Mouse (Mus musculus) left cerebral cortex, adult 9 months (tissue): ENCODE measurements around the gene Mab21l1.

Source experiments
- DNase-seq, 2 experiments: peaks; one replicate each; pipeline ENCODE4 v3.0.0; 2022; ENCODE audit warnings: low spot score in 2 of 2

Gene Mab21l1

GRCm38 (mm10) chr3:55782056-55782687, at the start of gene Mab21l1:
Gene Mab21l1, plus strand, starts transcription at chr3:55782510.
- DNase-seq: no peak

DNA sequence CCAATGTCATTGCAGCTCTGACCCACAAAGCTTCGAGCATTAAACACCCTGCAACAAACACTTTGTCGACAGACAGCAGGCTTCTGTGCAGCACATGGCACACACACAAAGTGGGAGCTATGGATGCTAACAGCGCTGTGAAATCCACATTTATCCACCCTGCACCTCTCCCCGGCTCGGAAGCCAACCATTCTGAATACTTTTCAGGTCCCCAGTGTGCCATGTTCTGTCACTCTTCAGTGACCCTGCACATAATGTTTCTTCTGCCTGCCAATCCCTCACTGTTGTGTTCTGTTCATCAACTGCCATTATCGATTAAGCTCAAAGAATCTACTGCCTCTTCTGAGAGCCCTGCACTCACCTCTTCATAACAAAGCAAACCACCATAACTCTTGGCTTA, 48.6 kb upstream of the Mab21l1 start:
- no peak for DNase-seq

DNA sequence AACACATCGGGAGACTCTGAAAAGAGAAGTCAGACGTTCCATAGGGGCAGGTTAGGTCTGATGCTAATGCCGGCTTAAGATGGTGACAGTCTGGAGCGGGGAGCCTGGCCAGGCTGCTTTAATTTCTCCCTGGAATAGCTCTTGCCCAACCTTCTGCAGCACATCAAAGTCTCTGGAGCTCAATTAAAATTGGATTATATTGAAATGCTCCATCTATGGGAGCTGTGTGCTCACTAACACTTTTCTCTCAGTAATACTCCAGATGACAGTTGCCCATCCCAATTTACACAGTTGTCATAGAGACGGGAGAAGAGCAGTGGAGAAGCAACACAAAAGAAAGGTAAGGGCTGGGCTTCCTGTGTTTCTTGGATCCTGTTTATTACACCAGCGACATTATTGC, 40.9 kb upstream of the Mab21l1 start:
- no peak for DNase-seq

- DNase-seq: no peak
Observed at GRCm38 (mm10) chr3:55742218-55742617, 40.1 kb upstream of the Mab21l1 start.

- DNase-seq: no peak
Observed at GRCm38 (mm10) chr3:55742654-55743053, 39.7 kb upstream of the Mab21l1 start.

- no peak for DNase-seq
Observed at GRCm38 (mm10) chr3:55743885-55744284, 38.4 kb upstream of the Mab21l1 start.

GRCm38 (mm10) chr3:55750445-55751065, 31.8 kb upstream of the Mab21l1 start:
- no peak for DNase-seq

DNA sequence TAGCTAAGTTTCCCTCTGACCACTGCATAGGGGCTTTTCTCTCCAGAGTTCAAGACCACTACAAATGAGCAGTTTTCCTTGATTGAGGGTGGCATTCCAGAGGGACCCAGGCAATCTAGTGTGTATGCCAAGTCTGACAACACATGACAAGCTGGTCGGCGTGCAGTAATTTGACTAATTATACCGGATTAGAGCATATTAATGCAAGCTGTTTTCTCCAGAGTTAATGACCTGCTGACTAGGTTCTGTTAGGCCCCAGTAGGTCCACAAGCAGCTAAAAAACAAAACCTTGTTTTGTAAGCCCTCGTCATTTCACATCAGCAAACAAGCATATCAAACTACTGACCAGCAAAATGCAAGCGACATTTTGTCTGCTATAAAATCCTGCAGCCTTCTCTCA, 30.9 kb upstream of the Mab21l1 start:
- DNase-seq: no peak

DNA sequence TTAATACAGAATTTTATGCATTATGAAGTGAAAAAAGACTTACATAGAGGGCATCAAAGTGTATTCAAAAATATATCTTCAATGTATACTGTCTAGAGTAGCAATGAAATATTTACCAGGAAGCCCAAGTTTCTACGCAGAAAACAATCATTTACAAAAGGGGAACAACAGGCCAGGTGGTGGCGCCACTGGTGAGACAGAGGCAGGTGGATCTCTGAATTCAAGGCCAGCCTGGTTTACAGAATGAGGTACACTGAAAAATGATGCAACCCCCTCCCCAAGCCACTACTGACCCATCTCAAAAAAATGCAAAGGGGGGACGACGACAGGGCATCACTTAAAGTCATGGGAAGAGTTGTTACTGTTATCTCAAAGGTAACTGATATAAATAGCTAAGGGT, 29.8 kb upstream of the Mab21l1 start:
- DNase-seq: no peak

DNA sequence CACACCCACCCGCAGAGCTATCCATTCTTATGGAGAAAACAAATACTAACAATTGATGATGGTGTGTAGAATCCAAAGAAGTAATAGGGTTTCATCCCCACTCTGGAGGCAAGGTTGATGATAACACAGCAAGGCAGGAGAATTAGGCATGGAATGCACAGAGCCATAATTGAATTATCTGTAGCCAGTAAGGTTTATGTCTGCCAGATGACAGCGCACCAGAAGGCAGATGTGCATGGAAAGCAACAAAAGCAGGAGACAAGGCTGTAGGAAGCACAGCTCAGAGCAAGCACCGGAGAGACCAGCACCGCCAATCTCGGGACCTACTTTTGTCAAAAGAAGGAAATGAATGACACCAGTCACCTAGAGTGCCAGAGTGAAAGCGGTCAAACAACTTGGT, 28.4 kb upstream of the Mab21l1 start:
- no peak for DNase-seq

GRCm38 (mm10) chr3:55754981-55755608, 27.2 kb upstream of the Mab21l1 start:
- DNase-seq: no peak

GRCm38 (mm10) chr3:55755805-55756601, 26.3 kb upstream of the Mab21l1 start:
- no peak for DNase-seq

DNA sequence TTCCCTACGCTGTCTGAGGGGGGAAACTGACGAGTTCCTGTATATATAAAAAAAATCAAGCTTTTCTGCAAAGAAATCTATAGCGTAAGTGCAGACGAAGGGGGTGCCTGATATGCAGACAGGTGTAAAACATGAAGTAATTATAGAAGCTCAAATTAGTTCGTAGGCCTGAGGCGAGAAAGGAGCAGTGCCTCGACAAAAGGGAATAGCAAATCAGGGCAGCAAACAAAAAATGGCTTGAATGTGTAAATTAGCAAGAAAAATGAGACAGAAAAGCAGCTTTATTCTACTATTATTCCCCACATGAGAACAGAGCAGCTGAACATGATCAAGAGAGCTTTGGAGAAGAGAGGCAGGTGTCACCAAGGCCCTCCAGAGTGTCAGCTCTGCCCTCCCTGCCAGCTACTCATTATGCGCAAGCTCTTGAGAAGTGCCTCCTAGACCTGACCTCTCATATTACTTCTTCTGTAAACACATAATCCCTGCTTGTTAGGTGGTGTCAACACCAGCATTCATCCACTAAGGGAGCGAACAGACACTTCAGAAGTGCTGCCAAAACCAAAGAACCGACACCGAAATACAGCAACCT, 25.6 kb upstream of the Mab21l1 start:
- DNase-seq: no peak

GRCm38 (mm10) chr3:55758297-55758696, 24.0 kb upstream of the Mab21l1 start:
- no peak for DNase-seq

- no peak for DNase-seq
Observed at GRCm38 (mm10) chr3:55763591-55763990, 18.7 kb upstream of the Mab21l1 start.

DNA sequence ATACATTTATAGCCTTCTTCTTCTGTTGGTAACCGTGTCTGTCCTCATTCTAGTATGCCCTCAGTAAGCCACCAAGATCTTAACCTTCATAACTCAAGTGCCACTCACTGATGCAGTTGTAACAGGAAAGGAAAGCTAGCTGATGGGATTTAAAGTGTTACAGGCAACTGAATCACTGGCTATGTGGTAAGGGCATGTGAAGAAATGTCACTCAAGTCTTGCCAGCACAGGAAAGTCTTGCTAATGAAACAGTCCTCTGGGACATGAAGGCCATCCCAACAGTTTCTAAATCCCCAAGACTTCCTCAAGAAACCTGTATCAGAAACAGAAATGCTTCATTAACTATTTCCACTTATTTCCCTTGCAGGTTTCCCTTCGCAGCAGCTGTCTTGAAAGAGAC, 13.7 kb upstream of the Mab21l1 start:
- no peak for DNase-seq

GRCm38 (mm10) chr3:55769308-55769707, 13.0 kb upstream of the Mab21l1 start:
- no peak for DNase-seq

DNA sequence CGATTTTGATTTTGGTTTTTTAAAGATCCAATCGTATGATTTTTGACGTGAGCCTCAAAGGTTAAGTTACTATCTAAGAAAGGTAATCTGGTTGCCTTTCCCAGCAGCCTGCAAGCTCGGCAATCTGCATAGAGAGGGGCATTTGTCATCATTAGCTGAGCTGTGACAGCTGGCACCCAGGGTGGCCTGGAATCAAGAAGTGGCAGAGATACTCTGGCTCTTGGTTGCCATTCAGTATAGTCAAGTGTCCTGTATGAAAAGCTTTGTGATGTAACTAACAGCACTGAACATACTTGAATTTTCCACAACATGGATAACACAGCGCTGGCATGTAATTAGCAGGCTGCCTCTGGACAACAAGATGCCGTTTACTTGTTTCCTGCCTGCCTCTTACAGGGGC, 8.1 kb upstream of the Mab21l1 start:
- DNase-seq: no peak

GRCm38 (mm10) chr3:55775245-55775644, 7.1 kb upstream of the Mab21l1 start:
- DNase-seq: no peak

- no peak for DNase-seq
Observed at GRCm38 (mm10) chr3:55775753-55776152, 6.6 kb upstream of the Mab21l1 start.

DNA sequence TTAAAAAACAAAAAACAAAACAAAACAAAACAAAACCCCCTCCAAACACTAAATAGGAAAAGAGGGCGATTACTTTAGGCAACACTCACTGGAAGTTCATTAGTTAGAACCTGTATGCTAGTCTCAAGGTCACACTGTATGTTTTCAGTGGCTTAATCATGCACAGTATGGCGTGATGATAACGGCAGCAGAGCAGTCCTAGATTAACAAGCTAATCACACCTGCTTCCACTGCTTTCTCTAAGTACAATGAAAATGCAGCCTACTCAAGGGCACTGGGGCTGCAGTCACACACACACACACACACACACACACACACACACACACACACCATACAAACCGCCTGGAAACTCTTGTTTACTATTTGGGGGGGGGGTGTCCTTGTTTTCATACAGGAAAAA, 4.8 kb upstream of the Mab21l1 start:
- DNase-seq: no peak
